Mouse (Mus musculus): ENCODE measurements at regions not wholly inside any gene's neighbourhood (a gene's known extent, or its start where the extent isn't known, plus 50 kb on each side); places are given as distances from the start of the nearest gene placed in this dataset.

DNA sequence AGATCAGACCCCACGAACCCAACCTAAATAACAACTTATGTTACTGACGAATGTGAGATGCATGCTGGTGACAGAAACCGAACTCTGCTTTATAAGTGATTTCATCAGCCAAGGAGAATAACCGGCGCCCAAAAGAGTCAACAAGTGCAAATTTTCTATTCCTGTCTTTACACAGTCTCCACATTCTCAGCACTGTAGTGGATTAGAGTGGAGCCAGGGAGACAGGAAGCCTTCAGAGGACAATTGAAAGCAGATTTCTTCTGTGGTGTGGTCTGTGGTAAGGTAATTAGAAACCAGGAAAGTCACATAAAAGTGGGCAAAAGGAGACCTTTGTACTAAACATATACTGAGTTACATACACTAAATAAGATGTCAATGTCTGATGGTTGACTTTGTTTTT is 68.0 kb upstream of the Gm34302 start:
- ATAC-seq (ENCODE audit: poor library complexity, severe bottlenecking), result no peak

DNA sequence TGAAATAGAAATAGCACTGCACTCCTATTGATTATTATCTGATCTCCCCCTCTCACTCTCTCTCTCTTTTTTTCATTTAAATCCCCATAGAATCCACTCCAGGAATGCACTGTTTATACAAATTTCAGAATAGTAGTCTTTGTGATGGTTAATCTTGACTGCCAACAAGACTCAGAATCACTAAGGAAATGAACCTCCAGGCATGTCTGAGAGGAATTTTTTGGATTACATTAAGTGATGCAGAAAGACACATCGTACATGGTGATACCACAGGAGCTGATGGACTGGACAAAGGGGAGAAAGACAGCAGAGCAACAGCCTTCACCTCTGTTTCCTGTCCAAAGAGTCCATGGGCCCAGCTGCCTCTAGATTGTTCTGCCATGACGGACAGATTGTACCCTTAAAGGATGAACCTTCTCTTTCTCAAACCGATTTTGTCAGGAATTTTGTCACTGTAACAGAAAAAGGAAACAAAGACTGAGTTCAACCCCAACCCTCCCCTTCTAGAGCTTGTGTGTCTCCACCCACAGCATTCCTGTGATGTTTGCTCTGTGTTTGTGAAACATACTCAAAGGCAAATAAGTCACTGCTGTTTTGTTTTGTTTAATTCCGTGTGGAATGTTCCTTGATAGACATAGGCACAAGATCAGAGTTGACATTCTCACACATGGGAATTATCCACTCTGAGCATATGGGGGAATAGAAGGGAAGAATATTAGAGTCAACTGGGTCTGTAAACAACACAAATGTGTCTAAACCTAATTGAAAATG is 59.1 kb upstream of the Gm34302 start:
- ATAC-seq (ENCODE audit: poor library complexity, severe bottlenecking), result no peak

GRCm38 (mm10) chr3:63538881-63539280 is 55.2 kb upstream of the Gm34302 start:
- ATAC-seq (ENCODE audit: poor library complexity, severe bottlenecking), result no peak

DNA sequence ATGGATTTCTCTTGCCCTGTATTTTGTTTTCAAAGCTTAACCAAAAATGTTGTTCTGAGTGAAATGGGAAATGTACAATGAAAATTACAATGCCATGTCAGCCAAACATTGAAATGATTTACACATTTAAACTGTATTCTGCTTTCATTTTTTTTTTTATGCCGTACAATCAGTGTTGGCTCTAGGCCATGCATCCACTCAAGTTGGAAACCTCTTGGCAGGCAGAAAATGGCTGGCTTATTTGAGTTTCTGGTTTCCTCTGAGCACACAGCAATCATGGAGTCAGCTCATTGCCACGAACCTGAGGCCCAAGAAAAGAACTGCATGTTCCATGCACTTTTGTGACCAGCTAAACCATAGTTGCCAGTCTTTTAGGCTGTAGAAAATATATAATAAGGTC is 50.5 kb upstream of the Gm34302 start:
- no peak for ATAC-seq (ENCODE audit: poor library complexity, severe bottlenecking)

Measured in megakaryocyte, adult 5-6 weeks (primary cell).